Comparison of ENCODE assay signal across 29 mouse cellular contexts in the genomic region with DNA sequence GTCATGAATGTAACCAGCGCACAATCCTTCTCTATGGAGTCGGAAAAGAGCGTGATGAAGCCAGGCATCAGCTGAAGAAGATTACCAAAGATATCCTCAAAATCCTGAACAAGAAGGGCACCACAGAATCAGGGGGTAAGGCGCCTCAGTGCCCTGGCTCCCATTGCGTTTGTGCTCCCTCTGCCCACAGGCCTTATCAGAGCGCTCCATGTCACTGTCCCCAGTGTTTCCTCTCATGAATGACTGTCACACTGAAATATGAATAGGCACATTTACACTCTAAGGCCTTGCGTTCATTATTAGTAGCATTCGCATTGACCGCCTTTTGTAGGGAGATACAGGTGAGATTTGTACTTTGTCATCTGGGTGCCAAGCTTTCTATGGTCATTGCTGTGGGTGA. TPM values are rescaled to one million over a fixed set of nuclear protein-coding genes. Genes with fewer than 3 reads are reported as not detected.
A peak's percentile ranks its signal among the peaks of the same experiment; 100 is the strongest.
DNase-seq lines count a peak whose midpoint lies in the region; ATAC-seq and TF ChIP-seq lines count a peak whose summit lies in the region.
"Had no signal": no experiment of that assay in that cellular context is flagged by ENCODE, and none has a peak within 500 bp of the region (broad histone marks: within the 10 kb centered on the region; RNA-seq: fewer than 3 reads in every experiment).

No protein-coding gene starts in this region.

- H3K9ac ChIP-seq in heart, embryonic 11.5 days (ENCODE audit: low read depth, low read length), result no peak overlapping the region
- H3K9ac ChIP-seq in lung, embryonic 15.5 days, result no peak overlapping the region
- H3K9ac ChIP-seq in lung, postnatal 0 days (replicated peaks; ENCODE audit: low read depth), result no peak overlapping the region
- no peak overlapping the region for H3K9ac ChIP-seq in hindbrain, embryonic 16.5 days (ENCODE audit: low read depth, low read length)
- H3K9ac ChIP-seq: embryonic facial prominence, embryonic 12.5 days; embryonic facial prominence, embryonic 15.5 days; forebrain, postnatal 0 days; hindbrain, embryonic 12.5 days; hindbrain, embryonic 15.5 days had no signal

- no peak overlapping the region for H3K4me3 ChIP-seq in heart, embryonic 11.5 days (ENCODE audit: low read depth, low read length)
- no peak overlapping the region for H3K4me3 ChIP-seq in lung, embryonic 15.5 days
- no peak overlapping the region for H3K4me3 ChIP-seq in lung, postnatal 0 days (ENCODE audit: low read depth, low read length)
- no peak overlapping the region for H3K4me3 ChIP-seq in macrophage (ENCODE audit: inconsistent target)
- no peak overlapping the region for H3K4me3 ChIP-seq in hindbrain, embryonic 16.5 days (ENCODE audit: low read length)
- H3K4me3 ChIP-seq: embryonic facial prominence, embryonic 12.5 days; embryonic facial prominence, embryonic 15.5 days; heart, adult 2 months; heart, embryonic 10.5 days; hindbrain, embryonic 12.5 days; hindbrain, embryonic 15.5 days had no signal

- H3K4me1 ChIP-seq in heart, embryonic 11.5 days (ENCODE audit: control insufficient read depth, insufficient read depth, low read length), result peaks cover 9% of the 10 kb centered on the region
- peaks cover 15% of the 10 kb centered on the region; the same call in 1 of the 2 replicates for H3K4me1 ChIP-seq in lung, embryonic 15.5 days
- H3K4me1 ChIP-seq in lung, postnatal 0 days (ENCODE audit: insufficient read depth, low read depth, low read length), result peaks cover 7% of the 10 kb centered on the region; the same call in 1 of the 2 replicates
- H3K4me1 ChIP-seq in hindbrain, embryonic 16.5 days (ENCODE audit: control insufficient read depth, insufficient read depth, low read depth, low read length), result no peaks in the 10 kb centered on the region
- H3K4me1 ChIP-seq: embryonic facial prominence, embryonic 12.5 days; hindbrain, embryonic 15.5 days had no signal

- peak; percentile 70 for DNase-seq in heart, adult 11 months
- DNase-seq in lung, postnatal 0 days (ENCODE audit: low spot score), result no peak
- DNase-seq in frontal cortex, adult 2 months (ENCODE audit: extremely low spot score in 1 of 2, low spot score in 1 of 2), result no peak
- DNase-seq: adrenal gland, adult 8-10 months; adrenal gland, postnatal 25 days; cerebellum, adult 18-20 months; cerebellum, adult 9-10 months; cerebellum, postnatal 14 days; forebrain, postnatal 0 days; gastrocnemius, postnatal 25 days; heart, adult 2 months had no signal

- WGBS in heart, embryonic 11.5 days (ENCODE audit: insufficient replicate concordance), result 87% methylated on average over 9 of the region's 9 CpGs
- 92% methylated on average over 9 of the region's 9 CpGs for WGBS in lung, embryonic 15.5 days
- WGBS in lung, postnatal 0 days, result 95% methylated on average over 9 of the region's 9 CpGs
- WGBS in macrophage (ENCODE audit: missing documents), result 91% methylated on average over 9 of the region's 9 CpGs
- WGBS in hindbrain, embryonic 16.5 days, result 95% methylated on average over 9 of the region's 9 CpGs

- ATAC-seq in heart, embryonic 11.5 days (replicated peaks; ENCODE audit: insufficient number of reproducible peaks, low FRiP score, low TSS enrichment), result no peak
- no peak for ATAC-seq in lung, embryonic 15.5 days (ENCODE audit: borderline replicate concordance, extremely low read depth, low FRiP score, low TSS enrichment)
- no peak for ATAC-seq in lung, postnatal 0 days
- no peak for ATAC-seq in hindbrain, embryonic 16.5 days
- ATAC-seq: activated CD4-positive, CD25-positive, alpha-beta regulatory T cell, adult 4 months; forebrain, embryonic 14.5 days; forebrain, postnatal 0 days had no signal

- H3K4me2 ChIP-seq in heart, embryonic 11.5 days, result no peak overlapping the region
- no peak overlapping the region for H3K4me2 ChIP-seq in lung, embryonic 15.5 days
- H3K4me2 ChIP-seq in lung, postnatal 0 days (replicated peaks; ENCODE audit: low read depth, low read length), result no peak overlapping the region
- H3K4me2 ChIP-seq in hindbrain, embryonic 16.5 days (ENCODE audit: low read length), result no peak overlapping the region
- H3K4me2 ChIP-seq: embryonic facial prominence, embryonic 12.5 days; embryonic facial prominence, embryonic 15.5 days; hindbrain, embryonic 12.5 days; hindbrain, embryonic 15.5 days had no signal

- no peak for TF ChIP-seq CTCF in lung, postnatal 0 days (IDR thresholded peaks at IDR 0.05)

- H3K36me3 ChIP-seq in heart, embryonic 11.5 days (ENCODE audit: control insufficient read depth, insufficient read depth, low read length), result no peaks in the 10 kb centered on the region
- no peaks in the 10 kb centered on the region for H3K36me3 ChIP-seq in lung, embryonic 15.5 days
- no peaks in the 10 kb centered on the region for H3K36me3 ChIP-seq in lung, postnatal 0 days (ENCODE audit: insufficient read depth, low read length)
- no peaks in the 10 kb centered on the region for H3K36me3 ChIP-seq in macrophage (ENCODE audit: inconsistent target)
- H3K36me3 ChIP-seq in hindbrain, embryonic 16.5 days (ENCODE audit: control insufficient read depth, insufficient read depth, low read length), result 0 out of 2 replicates have a peak, but pooled peaks cover 3% of the 10 kb centered on the region
- H3K36me3 ChIP-seq: embryonic facial prominence, embryonic 12.5 days; embryonic facial prominence, embryonic 15.5 days; heart, embryonic 10.5 days; hindbrain, embryonic 12.5 days; hindbrain, embryonic 15.5 days had no signal

- TF ChIP-seq EP300 in lung, postnatal 0 days (IDR thresholded peaks at IDR 0.05), result no peak

- H3K79me2 ChIP-seq in macrophage (ENCODE audit: inconsistent target), result no peaks in the 10 kb centered on the region

- no peaks in the 10 kb centered on the region for H3K27me3 ChIP-seq in heart, embryonic 11.5 days (ENCODE audit: control insufficient read depth, insufficient read depth, low read length)
- no peaks in the 10 kb centered on the region for H3K27me3 ChIP-seq in lung, embryonic 15.5 days
- H3K27me3 ChIP-seq in lung, postnatal 0 days (replicated peaks; ENCODE audit: insufficient read depth, low read length), result no peaks in the 10 kb centered on the region
- no peaks in the 10 kb centered on the region for H3K27me3 ChIP-seq in hindbrain, embryonic 16.5 days (replicated peaks; ENCODE audit: control insufficient read depth, insufficient read depth, low read length)
- H3K27me3 ChIP-seq: embryonic facial prominence, embryonic 12.5 days; embryonic facial prominence, embryonic 15.5 days; hindbrain, embryonic 12.5 days; hindbrain, embryonic 15.5 days had no signal

- H3K9me3 ChIP-seq in heart, embryonic 11.5 days (replicated peaks; ENCODE audit: control insufficient read depth, low read length), result no peaks in the 10 kb centered on the region
- no peaks in the 10 kb centered on the region for H3K9me3 ChIP-seq in lung, embryonic 15.5 days
- no peaks in the 10 kb centered on the region for H3K9me3 ChIP-seq in lung, postnatal 0 days (ENCODE audit: low read length)
- no peaks in the 10 kb centered on the region for H3K9me3 ChIP-seq in hindbrain, embryonic 16.5 days (ENCODE audit: control insufficient read depth, low read length)
- H3K9me3 ChIP-seq: embryonic facial prominence, embryonic 12.5 days; embryonic facial prominence, embryonic 15.5 days; heart, embryonic 10.5 days; hindbrain, embryonic 12.5 days; hindbrain, embryonic 15.5 days had no signal

- no peak overlapping the region for H3K27ac ChIP-seq in heart, embryonic 11.5 days (ENCODE audit: low read depth, low read length)
- H3K27ac ChIP-seq in lung, embryonic 15.5 days, result 0 out of 2 replicates have a peak overlapping the region, but pooled peaks have one; percentile 89
- no peak overlapping the region for H3K27ac ChIP-seq in lung, postnatal 0 days (ENCODE audit: low read length)
- H3K27ac ChIP-seq in macrophage, result peak overlapping the region; percentile 91
- H3K27ac ChIP-seq in hindbrain, embryonic 16.5 days (ENCODE audit: low read depth, low read length), result no peak overlapping the region
- H3K27ac ChIP-seq: embryonic facial prominence, embryonic 12.5 days; hindbrain, embryonic 12.5 days; hindbrain, embryonic 15.5 days had no signal

RNA-seq across cellular contexts. Expression of gene P2ry13, which starts 17.0 kb away (rescaled TPM):
- 0.49 and 0.66 TPM in 2 replicates for polyA plus RNA-seq in heart, embryonic 11.5 days (2014; fragmentation: Nextera tagmentation; extraction: Ambion mirVana)
- 1.4 and 1.6 TPM in 2 replicates for polyA plus RNA-seq in lung, embryonic 15.5 days (2015; fragmentation: Nextera tagmentation; extraction: Ambion mirVana)
- 2.6 and 2.7 TPM in 2 replicates for polyA plus RNA-seq in lung, postnatal 0 days (2015; fragmentation: Nextera tagmentation; extraction: Ambion mirVana)
- total RNA-seq in macrophage (2018; cell fraction: chromatin; rRNA removed), result 10 to 100 TPM in 5 of 26 experiments, 1 to 10 TPM in 20, under 1 TPM in 1; 0.34 to 30.4 (median 4.6) TPM
- 10 to 100 TPM in 24 of 26 experiments, 1 to 10 TPM in 2; 9.7 to 46.8 (median 16.9) TPM for total RNA-seq in macrophage (2018; cell fraction: cytosol; rRNA removed)
- total RNA-seq in macrophage (2018; cell fraction: nucleus; rRNA removed), result 10 to 100 TPM in 25 of 26 experiments, 1 to 10 TPM in 1; 6.6 to 58.2 (median 22.0) TPM
- 9.9 to 20.0 TPM (median 15.2 TPM) in 3 replicates for polyA plus RNA-seq in macrophage (2018)
- polyA plus RNA-seq in frontal cortex, adult 2 months (2012; rRNA removed), result 10.6 and 18.0 TPM in 2 replicates
- polyA plus RNA-seq in hindbrain, embryonic 16.5 days (2015; fragmentation: Nextera tagmentation; extraction: Ambion mirVana), result 1.9 and 2.3 TPM in 2 replicates
- total RNA-seq: ES-E14 had no signal

RNA-seq across cellular contexts. Expression of gene Gpr87, which starts 32.8 kb away (rescaled TPM):
- polyA plus RNA-seq in heart, embryonic 11.5 days (2014; fragmentation: Nextera tagmentation; extraction: Ambion mirVana), result not detected in 2 replicates
- polyA plus RNA-seq in lung, embryonic 15.5 days (2015; fragmentation: Nextera tagmentation; extraction: Ambion mirVana), result 0.21 and 0.29 TPM in 2 replicates
- not detected in 2 replicates for polyA plus RNA-seq in lung, postnatal 0 days (2015; fragmentation: Nextera tagmentation; extraction: Ambion mirVana)
- total RNA-seq in macrophage (2018; cell fraction: chromatin; rRNA removed), result not detected
- not detected for total RNA-seq in macrophage (2018; cell fraction: cytosol; rRNA removed)
- not detected for total RNA-seq in macrophage (2018; cell fraction: nucleus; rRNA removed)
- not detected in 3 replicates for polyA plus RNA-seq in macrophage (2018)
- polyA plus RNA-seq in frontal cortex, adult 2 months (2012; rRNA removed), result not detected in 2 replicates
- 0.18 TPM in 1 of 2 replicates, not detected in the other for polyA plus RNA-seq in hindbrain, embryonic 16.5 days (2015; fragmentation: Nextera tagmentation; extraction: Ambion mirVana)
- total RNA-seq: adrenal gland, adult 8-10 months; adrenal gland, postnatal 25 days; forebrain, postnatal 0 days; gastrocnemius, adult 8-10 months; gastrocnemius, postnatal 25 days; heart, adult 2 months; heart, postnatal 25 days; hematopoietic stem cell, adult 5-6 weeks had no signal
- polyA plus RNA-seq: activated CD4-positive, CD25-positive, alpha-beta regulatory T cell, adult 4 months; forebrain, embryonic 11.5 days; forebrain, embryonic 14.5 days; forebrain, postnatal 0 days; heart, adult 2 months; heart, embryonic 14.5 days; heart, postnatal 0 days; hindbrain, embryonic 12.5 days had no signal

RNA-seq across cellular contexts. Expression of gene P2ry12, which starts 35.0 kb away (rescaled TPM):
- 0.87 and 1.0 TPM in 2 replicates for polyA plus RNA-seq in heart, embryonic 11.5 days (2014; fragmentation: Nextera tagmentation; extraction: Ambion mirVana)
- polyA plus RNA-seq in lung, embryonic 15.5 days (2015; fragmentation: Nextera tagmentation; extraction: Ambion mirVana), result 2.7 and 2.8 TPM in 2 replicates
- 3.8 and 4.6 TPM in 2 replicates for polyA plus RNA-seq in lung, postnatal 0 days (2015; fragmentation: Nextera tagmentation; extraction: Ambion mirVana)
- total RNA-seq in macrophage (2018; cell fraction: chromatin; rRNA removed), result 1 to 10 TPM in 21 of 26 experiments, under 1 TPM in 2, not detected in 3; 0.58 to 8.5 (median 3.7) TPM
- 10 to 100 TPM in 11 of 26 experiments, 1 to 10 TPM in 15; 4.2 to 13.4 (median 7.8) TPM for total RNA-seq in macrophage (2018; cell fraction: cytosol; rRNA removed)
- 10 to 100 TPM in 6 of 26 experiments, 1 to 10 TPM in 19, under 1 TPM in 1; 0.79 to 15.2 (median 5.8) TPM for total RNA-seq in macrophage (2018; cell fraction: nucleus; rRNA removed)
- 11.1 to 13.5 TPM (median 11.2 TPM) in 3 replicates for polyA plus RNA-seq in macrophage (2018)
- polyA plus RNA-seq in frontal cortex, adult 2 months (2012; rRNA removed), result 57.4 and 91.1 TPM in 2 replicates
- 7.8 and 10.3 TPM in 2 replicates for polyA plus RNA-seq in hindbrain, embryonic 16.5 days (2015; fragmentation: Nextera tagmentation; extraction: Ambion mirVana)

Comparison
In these comparisons a context has a peak if more than half of its experiments do, and no peak if none do; other contexts are left out.
1. H3K27ac ChIP-seq: peak in lung, embryonic 15.5 days (single experiment) and macrophage (single experiment); none in heart, embryonic 11.5 days (single experiment), lung, postnatal 0 days (single experiment) and hindbrain, embryonic 16.5 days (single experiment).